Mouse (Mus musculus): ENCODE measurements at regions not wholly inside any gene's neighbourhood (a gene's known extent, or its start where the extent isn't known, plus 50 kb on each side); places are given as distances from the start of the nearest gene placed in this dataset.

- no peak overlapping the region for H3K9ac ChIP-seq (replicated peaks)
- H3K4me1 ChIP-seq, result no peaks in the 10 kb centered on the region
- 83% methylated on average over 3 of the region's 3 CpGs for WGBS
- H3K27ac ChIP-seq (replicated peaks), result no peak overlapping the region
- no peaks in the 10 kb centered on the region for H3K36me3 ChIP-seq
- no peak overlapping the region for H3K4me3 ChIP-seq
- no peaks in the 10 kb centered on the region for H3K9me3 ChIP-seq
- no peaks in the 10 kb centered on the region for H3K27me3 ChIP-seq
- no peak for ATAC-seq (replicated peaks)
- no peak overlapping the region for H3K4me2 ChIP-seq (replicated peaks)
Measured at GRCm38 (mm10) chr8:79508597-79508996, 109.3 kb upstream of the Smad1 start.

- Histone ChIP-seq H3K27ac (replicated peaks) (no peak overlapping the region), H3K9me3 (no peaks in the 10 kb centered on the region), H3K4me3 (no peak overlapping the region), H3K9ac (replicated peaks) (no peak overlapping the region), H3K36me3 (no peaks in the 10 kb centered on the region), H3K4me2 (replicated peaks) (no peak overlapping the region), H3K4me1 (no peaks in the 10 kb centered on the region), H3K27me3 (no peaks in the 10 kb centered on the region)
- WGBS, result 79% methylated on average over 5 of the region's 5 CpGs
- ATAC-seq (replicated peaks), result no peak
Measured at GRCm38 (mm10) chr8:79505381-79505780, 106.1 kb upstream of the Smad1 start.

GRCm38 (mm10) chr8:79503906-79504305 lies 104.6 kb upstream of the Smad1 start:
- H3K9ac ChIP-seq (replicated peaks), result no peak overlapping the region
- H3K27me3 ChIP-seq, result no peaks in the 10 kb centered on the region
- ATAC-seq (replicated peaks), result no peak
- no peak overlapping the region for H3K4me2 ChIP-seq (replicated peaks)
- H3K27ac ChIP-seq (replicated peaks), result no peak overlapping the region
- H3K9me3 ChIP-seq, result no peaks in the 10 kb centered on the region
- H3K4me3 ChIP-seq, result no peak overlapping the region
- H3K4me1 ChIP-seq, result no peaks in the 10 kb centered on the region
- H3K36me3 ChIP-seq, result no peaks in the 10 kb centered on the region
- 87% methylated on average over 2 of the region's 2 CpGs for WGBS

- 78% methylated on average over 4 of the region's 4 CpGs for WGBS
- H3K4me2 ChIP-seq (replicated peaks), result no peak overlapping the region
- no peak overlapping the region for H3K9ac ChIP-seq (replicated peaks)
- H3K4me3 ChIP-seq, result no peak overlapping the region
- H3K36me3 ChIP-seq, result no peaks in the 10 kb centered on the region
- no peaks in the 10 kb centered on the region for H3K9me3 ChIP-seq
- no peak for ATAC-seq (replicated peaks)
- no peaks in the 10 kb centered on the region for H3K27me3 ChIP-seq
- H3K4me1 ChIP-seq, result no peaks in the 10 kb centered on the region
- H3K27ac ChIP-seq (replicated peaks), result no peak overlapping the region
Measured at GRCm38 (mm10) chr8:79502062-79502461, 102.7 kb upstream of the Smad1 start.

GRCm38 (mm10) chr8:79501238-79501637 lies 101.9 kb upstream of the Smad1 start:
- no peak for ATAC-seq (replicated peaks)
- H3K9ac ChIP-seq (replicated peaks), result no peak overlapping the region
- no peaks in the 10 kb centered on the region for H3K4me1 ChIP-seq
- H3K9me3 ChIP-seq, result no peaks in the 10 kb centered on the region
- no peaks in the 10 kb centered on the region for H3K27me3 ChIP-seq
- WGBS, result 87% methylated on average over 11 of the region's 11 CpGs
- H3K4me3 ChIP-seq, result no peak overlapping the region
- H3K36me3 ChIP-seq, result no peaks in the 10 kb centered on the region
- H3K27ac ChIP-seq (replicated peaks), result no peak overlapping the region
- H3K4me2 ChIP-seq (replicated peaks), result no peak overlapping the region

GRCm38 (mm10) chr8:79499258-79499657 lies 99.9 kb upstream of the Smad1 start:
- H3K9me3 ChIP-seq, result no peaks in the 10 kb centered on the region
- no peak overlapping the region for H3K4me3 ChIP-seq
- H3K27me3 ChIP-seq, result no peaks in the 10 kb centered on the region
- no peak overlapping the region for H3K9ac ChIP-seq (replicated peaks)
- no peaks in the 10 kb centered on the region for H3K4me1 ChIP-seq
- H3K27ac ChIP-seq (replicated peaks), result no peak overlapping the region
- WGBS, result 85% methylated on average over 2 of the region's 2 CpGs
- H3K36me3 ChIP-seq, result no peaks in the 10 kb centered on the region
- no peak overlapping the region for H3K4me2 ChIP-seq (replicated peaks)
- no peak for ATAC-seq (replicated peaks)

- Histone ChIP-seq H3K27me3 (no peaks in the 10 kb centered on the region), H3K4me2 (replicated peaks) (no peak overlapping the region), H3K4me3 (no peak overlapping the region), H3K27ac (replicated peaks) (no peak overlapping the region), H3K9me3 (no peaks in the 10 kb centered on the region), H3K36me3 (no peaks in the 10 kb centered on the region), H3K9ac (replicated peaks) (no peak overlapping the region), H3K4me1 (no peaks in the 10 kb centered on the region)
- 73% methylated on average over 2 of the region's 2 CpGs for WGBS
- ATAC-seq (replicated peaks), result no peak
Measured at GRCm38 (mm10) chr8:79498611-79499010, 99.3 kb upstream of the Smad1 start.

- Histone ChIP-seq H3K9me3 (no peaks in the 10 kb centered on the region), H3K27me3 (no peaks in the 10 kb centered on the region), H3K4me2 (replicated peaks) (no peak overlapping the region), H3K4me3 (no peak overlapping the region), H3K27ac (replicated peaks) (no peak overlapping the region), H3K9ac (replicated peaks) (no peak overlapping the region), H3K4me1 (peaks cover 6% of the 10 kb centered on the region), H3K36me3 (no peaks in the 10 kb centered on the region)
- 56% methylated on average over 10 of the region's 10 CpGs for WGBS
- ATAC-seq (replicated peaks), result no peak
Measured at GRCm38 (mm10) chr8:79491156-79491698, 91.9 kb upstream of the Smad1 start.

GRCm38 (mm10) chr8:79490739-79491138 lies 91.4 kb upstream of the Smad1 start:
- Histone ChIP-seq H3K9ac (replicated peaks) (no peak overlapping the region), H3K4me3 (no peak overlapping the region), H3K4me2 (replicated peaks) (no peak overlapping the region), H3K9me3 (no peaks in the 10 kb centered on the region), H3K36me3 (no peaks in the 10 kb centered on the region), H3K27ac (replicated peaks) (no peak overlapping the region), H3K27me3 (no peaks in the 10 kb centered on the region), H3K4me1 (peaks cover 6% of the 10 kb centered on the region)
- 0 out of 2 replicates have a peak, but pooled peaks have one; percentile 43 for ATAC-seq (replicated peaks)
- 18% methylated on average over 4 of the region's 4 CpGs for WGBS

- Histone ChIP-seq H3K27me3 (no peaks in the 10 kb centered on the region), H3K9ac (replicated peaks) (no peak overlapping the region), H3K4me3 (no peak overlapping the region), H3K27ac (replicated peaks) (no peak overlapping the region), H3K4me1 (peaks cover 6% of the 10 kb centered on the region), H3K9me3 (no peaks in the 10 kb centered on the region), H3K4me2 (replicated peaks) (no peak overlapping the region), H3K36me3 (no peaks in the 10 kb centered on the region)
- no peak for ATAC-seq (replicated peaks)
- WGBS, result 65% methylated on average over 2 of the region's 2 CpGs
Measured at GRCm38 (mm10) chr8:79488861-79489260, 89.5 kb upstream of the Smad1 start.

- ATAC-seq (replicated peaks), result no peak
- Histone ChIP-seq H3K4me2 (replicated peaks) (no peak overlapping the region), H3K4me1 (peaks cover 6% of the 10 kb centered on the region), H3K9me3 (no peaks in the 10 kb centered on the region), H3K36me3 (no peaks in the 10 kb centered on the region), H3K9ac (replicated peaks) (no peak overlapping the region), H3K27me3 (no peaks in the 10 kb centered on the region), H3K27ac (replicated peaks) (no peak overlapping the region), H3K4me3 (no peak overlapping the region)
- WGBS, result 93% methylated on average over 6 of the region's 6 CpGs
Measured at GRCm38 (mm10) chr8:79487597-79487996, 88.3 kb upstream of the Smad1 start.

GRCm38 (mm10) chr8:79479326-79479725 lies 80.0 kb upstream of the Smad1 start:
- no peaks in the 10 kb centered on the region for H3K36me3 ChIP-seq
- H3K4me3 ChIP-seq, result no peak overlapping the region
- no peak overlapping the region for H3K9ac ChIP-seq (replicated peaks)
- no peak overlapping the region for H3K27ac ChIP-seq (replicated peaks)
- ATAC-seq (replicated peaks), result no peak
- no peaks in the 10 kb centered on the region for H3K9me3 ChIP-seq
- 90% methylated on average over 8 of the region's 8 CpGs for WGBS
- no peaks in the 10 kb centered on the region for H3K4me1 ChIP-seq
- no peaks in the 10 kb centered on the region for H3K27me3 ChIP-seq
- no peak overlapping the region for H3K4me2 ChIP-seq (replicated peaks)

GRCm38 (mm10) chr8:79476012-79476411 lies 76.7 kb upstream of the Smad1 start:
- no peak overlapping the region for H3K4me3 ChIP-seq
- H3K4me2 ChIP-seq (replicated peaks), result no peak overlapping the region
- 43% methylated on average over 5 of the region's 5 CpGs for WGBS
- H3K9me3 ChIP-seq, result no peaks in the 10 kb centered on the region
- H3K9ac ChIP-seq (replicated peaks), result no peak overlapping the region
- no peak for ATAC-seq (replicated peaks)
- H3K4me1 ChIP-seq, result no peaks in the 10 kb centered on the region
- no peaks in the 10 kb centered on the region for H3K27me3 ChIP-seq
- H3K36me3 ChIP-seq, result no peaks in the 10 kb centered on the region
- no peak overlapping the region for H3K27ac ChIP-seq (replicated peaks)
